Mouse (Mus musculus): ENCODE measurements around the gene Rabgap1l.

- TF ChIP-seq POLR2A (IDR thresholded peaks at IDR 0.05; ENCODE audit: borderline replicate concordance, extremely low read depth, insufficient read depth, insufficient read length, poor library complexity, severe bottlenecking) (peak; percentile 50; the same call in 1 of the 2 replicates), CTCF (IDR thresholded peaks at IDR 0.05; ENCODE audit: borderline replicate concordance, extremely low read depth, insufficient read depth, insufficient read length) (no peak)
These were observed 441.2 kb downstream of the Rabgap1l start for GRCm38 (mm10) chr1:160351880-160352234.

Data from brain, embryonic 14.5 days (tissue).